In genomic region chr16:82521582-82521981, GRCm38 (mm10) we compare ENCODE assay signal across 21 mouse cellular contexts.
DNase-seq lines count a peak whose midpoint lies in the region; ATAC-seq and TF ChIP-seq lines count a peak whose summit lies in the region.
"Had no signal": no experiment of that assay in that cellular context is flagged by ENCODE, and none has a peak within 500 bp of the region (broad histone marks: within the 10 kb centered on the region; RNA-seq: fewer than 3 reads in every experiment).

No protein-coding gene starts in this region.

- peak; percentile 54 for TF ChIP-seq CTCF in kidney, postnatal 0 days (IDR thresholded peaks at IDR 0.05; ENCODE audit: low read depth)

- H3K9ac ChIP-seq in embryonic facial prominence, embryonic 11.5 days (replicated peaks; ENCODE audit: low read length) = no peak overlapping the region
- H3K9ac ChIP-seq in kidney, postnatal 0 days (ENCODE audit: low read depth, low read length) = no peak overlapping the region
- H3K9ac ChIP-seq in kidney, embryonic 14.5 days (ENCODE audit: low read depth, low read length) = no peak overlapping the region
- no peak overlapping the region for H3K9ac ChIP-seq in heart, embryonic 12.5 days
- H3K9ac ChIP-seq: forebrain, embryonic 13.5 days; heart, embryonic 15.5 days; hindbrain, embryonic 15.5 days; liver, postnatal 0 days; neural tube, embryonic 15.5 days had no signal

- H3K4me3 ChIP-seq in embryonic facial prominence, embryonic 11.5 days (ENCODE audit: low read depth, low read length) = no peak overlapping the region
- no peak overlapping the region for H3K4me3 ChIP-seq in embryonic facial prominence, embryonic 10.5 days
- no peak overlapping the region for H3K4me3 ChIP-seq in kidney, postnatal 0 days (replicated peaks; ENCODE audit: low read depth, low read length)
- no peak overlapping the region for H3K4me3 ChIP-seq in kidney, embryonic 14.5 days (ENCODE audit: low read length)
- H3K4me3 ChIP-seq in heart, embryonic 12.5 days = no peak overlapping the region
- H3K4me3 ChIP-seq: forebrain, embryonic 13.5 days; heart, embryonic 15.5 days; hindbrain, embryonic 15.5 days; midbrain, embryonic 10.5 days; myocyte; neural tube, embryonic 15.5 days had no signal

- no peaks in the 10 kb centered on the region for H3K4me1 ChIP-seq in embryonic facial prominence, embryonic 11.5 days (ENCODE audit: control insufficient read depth, insufficient read depth, low read length)
- H3K4me1 ChIP-seq in embryonic facial prominence, embryonic 10.5 days = no peaks in the 10 kb centered on the region
- H3K4me1 ChIP-seq in kidney, postnatal 0 days (replicated peaks; ENCODE audit: insufficient read depth, low read length) = no peaks in the 10 kb centered on the region
- H3K4me1 ChIP-seq in kidney, embryonic 14.5 days (ENCODE audit: control insufficient read depth, insufficient read depth, low read length) = no peaks in the 10 kb centered on the region
- no peaks in the 10 kb centered on the region for H3K4me1 ChIP-seq in heart, embryonic 12.5 days (replicated peaks)
- H3K4me1 ChIP-seq: forebrain, embryonic 13.5 days; heart, embryonic 15.5 days; hindbrain, embryonic 15.5 days; midbrain, embryonic 10.5 days; neural tube, embryonic 15.5 days had no signal

- peak; percentile 17 for DNase-seq in embryonic facial prominence, embryonic 11.5 days (ENCODE audit: low spot score)
- DNase-seq in embryonic facial prominence, embryonic 10.5 days (ENCODE audit: low spot score) = no peak
- peak; percentile 12 for DNase-seq in kidney, postnatal 0 days (ENCODE audit: low spot score)
- peak; percentile 19 for DNase-seq in A20 (ENCODE audit: low read depth, low spot score)
- peak; percentile 40 for DNase-seq in retina, embryonic 14.5 days (ENCODE audit: low spot score)
- no peak for DNase-seq in layer of hippocampus, adult 9-10 months (ENCODE audit: low spot score)
- DNase-seq: cerebellum, postnatal 14 days; kidney, adult 18-20 months; kidney, postnatal 25 days; liver; liver, postnatal 0 days; lung, postnatal 36 days; thymus, postnatal 4 days had no signal

- no peak for ATAC-seq in embryonic facial prominence, embryonic 11.5 days (replicated peaks; ENCODE audit: insufficient number of reproducible peaks, low FRiP score, low TSS enrichment, low read depth)
- ATAC-seq in kidney, postnatal 0 days (replicated peaks; ENCODE audit: low FRiP score, low read depth) = no peak
- no peak for ATAC-seq in kidney, embryonic 14.5 days (ENCODE audit: low FRiP score, low TSS enrichment)
- no peak for ATAC-seq in heart, embryonic 12.5 days (ENCODE audit: insufficient number of reproducible peaks, low FRiP score)
- ATAC-seq: forebrain, embryonic 13.5 days; liver, postnatal 0 days had no signal

- no peak overlapping the region for H3K27ac ChIP-seq in embryonic facial prominence, embryonic 11.5 days (replicated peaks; ENCODE audit: low read depth, low read length)
- no peak overlapping the region for H3K27ac ChIP-seq in embryonic facial prominence, embryonic 10.5 days (replicated peaks)
- no peak overlapping the region for H3K27ac ChIP-seq in kidney, postnatal 0 days
- H3K27ac ChIP-seq in kidney, embryonic 14.5 days (ENCODE audit: low read depth, low read length) = no peak overlapping the region
- H3K27ac ChIP-seq in heart, embryonic 12.5 days (ENCODE audit: poor library complexity, severe bottlenecking) = no peak overlapping the region
- H3K27ac ChIP-seq: forebrain, embryonic 13.5 days; heart, embryonic 15.5 days; hindbrain, embryonic 15.5 days; midbrain, embryonic 10.5 days; neural tube, embryonic 15.5 days had no signal

- no peaks in the 10 kb centered on the region for H3K27me3 ChIP-seq in embryonic facial prominence, embryonic 11.5 days (ENCODE audit: control insufficient read depth, insufficient read depth, low read length)
- no peaks in the 10 kb centered on the region for H3K27me3 ChIP-seq in embryonic facial prominence, embryonic 10.5 days (replicated peaks; ENCODE audit: low read depth, poor library complexity, severe bottlenecking)
- H3K27me3 ChIP-seq in kidney, postnatal 0 days (ENCODE audit: insufficient read depth, low read length) = no peaks in the 10 kb centered on the region
- H3K27me3 ChIP-seq in kidney, embryonic 14.5 days (ENCODE audit: control insufficient read depth, insufficient read depth, low read length) = no peaks in the 10 kb centered on the region
- H3K27me3 ChIP-seq in heart, embryonic 12.5 days (replicated peaks) = no peaks in the 10 kb centered on the region
- H3K27me3 ChIP-seq: forebrain, embryonic 13.5 days; heart, embryonic 15.5 days; hindbrain, embryonic 15.5 days; neural tube, embryonic 15.5 days had no signal

- no peaks in the 10 kb centered on the region for H3K9me3 ChIP-seq in embryonic facial prominence, embryonic 11.5 days (replicated peaks; ENCODE audit: control insufficient read depth, low read length)
- no peaks in the 10 kb centered on the region for H3K9me3 ChIP-seq in embryonic facial prominence, embryonic 10.5 days
- H3K9me3 ChIP-seq in kidney, postnatal 0 days (replicated peaks; ENCODE audit: low read length) = no peaks in the 10 kb centered on the region
- H3K9me3 ChIP-seq in kidney, embryonic 14.5 days (ENCODE audit: control insufficient read depth, low read length) = no peaks in the 10 kb centered on the region
- no peaks in the 10 kb centered on the region for H3K9me3 ChIP-seq in heart, embryonic 12.5 days (replicated peaks)
- H3K9me3 ChIP-seq: forebrain, embryonic 13.5 days; heart, embryonic 15.5 days; hindbrain, embryonic 15.5 days; midbrain, embryonic 10.5 days; neural tube, embryonic 15.5 days had no signal

- H3K4me2 ChIP-seq in embryonic facial prominence, embryonic 11.5 days (ENCODE audit: low read depth, low read length) = no peak overlapping the region
- no peak overlapping the region for H3K4me2 ChIP-seq in kidney, postnatal 0 days (ENCODE audit: low read length)
- H3K4me2 ChIP-seq in kidney, embryonic 14.5 days (replicated peaks; ENCODE audit: low read depth, low read length) = no peak overlapping the region
- no peak overlapping the region for H3K4me2 ChIP-seq in heart, embryonic 12.5 days
- H3K4me2 ChIP-seq: forebrain, embryonic 13.5 days; heart, embryonic 15.5 days; hindbrain, embryonic 15.5 days; neural tube, embryonic 15.5 days had no signal

- H3K36me3 ChIP-seq in embryonic facial prominence, embryonic 11.5 days (replicated peaks; ENCODE audit: control insufficient read depth, insufficient read depth, low read depth, low read length) = no peaks in the 10 kb centered on the region
- no peaks in the 10 kb centered on the region for H3K36me3 ChIP-seq in embryonic facial prominence, embryonic 10.5 days (replicated peaks)
- no peaks in the 10 kb centered on the region for H3K36me3 ChIP-seq in kidney, postnatal 0 days (ENCODE audit: insufficient read depth, low read length)
- H3K36me3 ChIP-seq in kidney, embryonic 14.5 days (ENCODE audit: control insufficient read depth, insufficient read depth, low read length) = no peaks in the 10 kb centered on the region
- H3K36me3 ChIP-seq in heart, embryonic 12.5 days = no peaks in the 10 kb centered on the region
- H3K36me3 ChIP-seq: heart, embryonic 15.5 days; hindbrain, embryonic 15.5 days; midbrain, embryonic 10.5 days; neural tube, embryonic 15.5 days had no signal

Comparison
In these comparisons a context has a peak if more than half of its experiments do, and no peak if none do; other contexts are left out.
1. DNase-seq: peak in embryonic facial prominence, embryonic 11.5 days (single experiment), kidney, postnatal 0 days (single experiment), A20 (single experiment) and retina, embryonic 14.5 days (single experiment); none in embryonic facial prominence, embryonic 10.5 days (single experiment) and layer of hippocampus, adult 9-10 months (single experiment).